Mouse (Mus musculus) naive thymus-derived CD4-positive, alpha-beta T cell, adult 5 months (primary cell): ENCODE results near the gene Crhbp. TPM values are rescaled to one million over a fixed set of nuclear protein-coding genes. Genes with fewer than 3 reads are reported as not detected.

Experiments used
- polyA plus RNA-seq: library from polyadenylated mRNA; unstranded; fragments of 100-300 nt; shearing (Covaris generic); gene quantifications from one replicate; pipeline ENCODE4 v1.2.1, GENCODE M21; 2017

Gene Crhbp
- not detected for polyA plus RNA-seq

GRCm38 (mm10) chr13:95444824-95445223, at the start of gene Crhbp:
Gene Crhbp (minus strand): TSS chr13:95444924.

GRCm38 (mm10) chr13:95478671-95479413, 34.1 kb upstream of the Crhbp start, which contains the start of gene S100z:
Gene S100z (minus strand): TSS chr13:95478721.

Other genes with a start within 250 kb of the Crhbp start
- 0.20 TPM for gene Pde8b, start 194.6 kb downstream of the Crhbp start, polyA plus RNA-seq
- 2.2 TPM for gene Zbed3, start 121.3 kb downstream of the Crhbp start, polyA plus RNA-seq
- gene Aggf1, start 69.6 kb downstream of the Crhbp start, polyA plus RNA-seq: 45.2 TPM
- not detected for gene S100z, start 33.8 kb upstream of the Crhbp start, polyA plus RNA-seq
- gene F2rl1, start 80.3 kb upstream of the Crhbp start, polyA plus RNA-seq: 24.8 TPM
- gene F2r, start 173.6 kb upstream of the Crhbp start, polyA plus RNA-seq: 12.3 TPM